Mouse (Mus musculus): ENCODE measurements around the gene Ttc39b. TPM values are rescaled to one million over a fixed set of nuclear protein-coding genes. Genes with fewer than 3 reads are reported as not detected.

Ttc39b gene
- total and polyA plus RNA-seq, 3 experiments = 0.49 TPM; not detected in 2

DNA sequence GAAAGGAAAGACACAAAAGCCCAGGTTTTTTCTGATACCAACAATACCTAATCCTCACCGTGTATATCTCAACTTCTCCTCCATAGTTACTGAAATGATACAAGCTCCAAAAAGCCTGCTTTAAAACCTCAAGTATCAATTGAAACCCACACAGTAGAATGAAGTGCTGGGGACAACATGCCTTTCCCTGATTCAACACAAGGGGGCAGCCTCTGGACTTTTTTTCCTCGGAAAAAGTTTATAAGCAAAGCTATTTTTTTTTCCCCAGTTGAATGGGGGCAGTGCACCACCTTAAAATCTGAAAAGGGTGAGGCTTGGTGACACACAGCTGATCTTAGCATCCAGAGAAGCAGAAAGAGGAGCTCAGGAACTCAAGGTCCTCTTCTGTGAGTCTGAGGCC is 62.1 kb downstream of the Ttc39b start:
- H3K27me3 ChIP-seq (ENCODE audit: insufficient read depth, low read length) = no peaks in the 10 kb centered on the region
- DNase-seq (ENCODE audit: low spot score) = no peak
- H3K4me1 ChIP-seq (ENCODE audit: insufficient read depth, low read depth, low read length) = no peaks in the 10 kb centered on the region
- peaks cover 61% of the 10 kb centered on the region for H3K9me3 ChIP-seq (replicated peaks)
- no peak for ATAC-seq (ENCODE audit: extremely low read depth, insufficient number of reproducible peaks, low FRiP score, poor library complexity, severe bottlenecking)
- no peak overlapping the region for H3K4me3 ChIP-seq (ENCODE audit: low read depth, low read length)
- no peak for TF ChIP-seq POLR2AphosphoS5 (IDR thresholded peaks at IDR 0.05; ENCODE audit: insufficient replicate concordance, low read depth, low read length)
- no peak for TF ChIP-seq GATA2 (IDR thresholded peaks at IDR 0.05; ENCODE audit: borderline replicate concordance, low read depth, low read length)
- no peak for TF ChIP-seq CTCF (IDR thresholded peaks at IDR 0.05; ENCODE audit: low read depth, low read length)
- no peak for TF ChIP-seq TAL1 (conservative IDR thresholded peaks at IDR 0.05; ENCODE audit: low read depth, low read length)
- TF ChIP-seq GATA1 (IDR thresholded peaks at IDR 0.05; ENCODE audit: borderline replicate concordance, low read length) = no peak
- H3K36me3 ChIP-seq (replicated peaks) = no peaks in the 10 kb centered on the region

DNA sequence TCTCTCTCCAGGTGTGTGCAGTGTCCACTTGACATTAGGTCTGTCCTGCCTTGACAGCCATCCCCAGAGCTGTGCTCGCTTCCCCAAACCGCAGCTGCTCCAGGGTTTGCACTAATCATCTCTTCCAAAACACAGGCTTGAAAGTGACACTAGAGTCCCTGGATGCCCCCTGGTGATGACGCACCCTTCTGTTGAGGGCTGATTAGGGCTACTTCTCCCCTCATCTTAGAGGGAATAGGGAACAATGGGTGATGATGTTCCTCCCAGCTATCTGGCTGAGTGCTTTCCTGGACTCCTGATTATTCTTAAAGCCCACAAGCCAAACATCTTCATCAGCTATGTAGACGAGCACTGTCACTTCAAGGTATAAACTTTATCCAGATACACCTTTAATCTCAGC is 64.4 kb downstream of the Ttc39b start:
- no peaks in the 10 kb centered on the region for H3K36me3 ChIP-seq (replicated peaks)
- H3K4me1 ChIP-seq (ENCODE audit: insufficient read depth, low read depth, low read length) = no peaks in the 10 kb centered on the region

DNA sequence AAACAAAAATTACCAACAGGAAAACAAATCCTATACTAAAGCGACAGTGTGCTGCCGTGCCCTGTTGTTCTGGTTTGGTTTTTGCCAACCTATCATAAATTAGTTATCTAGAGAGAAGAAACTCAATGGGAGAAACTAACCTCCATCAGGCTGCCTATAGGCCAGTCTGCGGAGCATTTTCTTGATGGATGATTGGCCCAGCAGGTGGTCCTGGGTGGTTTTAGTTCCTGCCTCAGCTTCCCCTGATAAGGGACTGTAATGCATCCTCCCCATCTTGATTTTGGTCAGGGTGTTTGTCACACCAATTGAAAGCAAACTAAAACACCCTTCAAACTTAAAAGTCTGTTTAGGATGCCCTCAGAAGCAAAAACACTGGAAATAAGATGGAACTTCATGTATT is 65.8 kb downstream of the Ttc39b start:
- Histone ChIP-seq H3K4me1 (ENCODE audit: insufficient read depth, low read depth, low read length) (no peaks in the 10 kb centered on the region), H3K36me3 (replicated peaks) (no peaks in the 10 kb centered on the region)
- TF ChIP-seq GATA2 (IDR thresholded peaks at IDR 0.05; ENCODE audit: borderline replicate concordance, low read depth, low read length) = no peak
- TF ChIP-seq GATA1 (IDR thresholded peaks at IDR 0.05; ENCODE audit: borderline replicate concordance, low read length) = no peak
- no peak for TF ChIP-seq POLR2AphosphoS5 (IDR thresholded peaks at IDR 0.05; ENCODE audit: insufficient replicate concordance, low read depth, low read length)
- no peak for TF ChIP-seq CTCF (IDR thresholded peaks at IDR 0.05; ENCODE audit: low read depth, low read length)
- TF ChIP-seq TAL1 (conservative IDR thresholded peaks at IDR 0.05; ENCODE audit: low read depth, low read length) = no peak

More for the DNA sequence above, 64.4 kb downstream of the Ttc39b start:
- H3K27me3 ChIP-seq (ENCODE audit: insufficient read depth, low read length) = no peaks in the 10 kb centered on the region
- ATAC-seq (ENCODE audit: extremely low read depth, insufficient number of reproducible peaks, low FRiP score, poor library complexity, severe bottlenecking) (no peak), DNase-seq (ENCODE audit: low spot score) (no peak)
- peaks cover 67% of the 10 kb centered on the region for H3K9me3 ChIP-seq (replicated peaks)
- H3K4me3 ChIP-seq (ENCODE audit: low read depth, low read length) = no peak overlapping the region
- TF ChIP-seq TAL1 (conservative IDR thresholded peaks at IDR 0.05; ENCODE audit: low read depth, low read length) (no peak), GATA2 (IDR thresholded peaks at IDR 0.05; ENCODE audit: borderline replicate concordance, low read depth, low read length) (no peak)

DNA sequence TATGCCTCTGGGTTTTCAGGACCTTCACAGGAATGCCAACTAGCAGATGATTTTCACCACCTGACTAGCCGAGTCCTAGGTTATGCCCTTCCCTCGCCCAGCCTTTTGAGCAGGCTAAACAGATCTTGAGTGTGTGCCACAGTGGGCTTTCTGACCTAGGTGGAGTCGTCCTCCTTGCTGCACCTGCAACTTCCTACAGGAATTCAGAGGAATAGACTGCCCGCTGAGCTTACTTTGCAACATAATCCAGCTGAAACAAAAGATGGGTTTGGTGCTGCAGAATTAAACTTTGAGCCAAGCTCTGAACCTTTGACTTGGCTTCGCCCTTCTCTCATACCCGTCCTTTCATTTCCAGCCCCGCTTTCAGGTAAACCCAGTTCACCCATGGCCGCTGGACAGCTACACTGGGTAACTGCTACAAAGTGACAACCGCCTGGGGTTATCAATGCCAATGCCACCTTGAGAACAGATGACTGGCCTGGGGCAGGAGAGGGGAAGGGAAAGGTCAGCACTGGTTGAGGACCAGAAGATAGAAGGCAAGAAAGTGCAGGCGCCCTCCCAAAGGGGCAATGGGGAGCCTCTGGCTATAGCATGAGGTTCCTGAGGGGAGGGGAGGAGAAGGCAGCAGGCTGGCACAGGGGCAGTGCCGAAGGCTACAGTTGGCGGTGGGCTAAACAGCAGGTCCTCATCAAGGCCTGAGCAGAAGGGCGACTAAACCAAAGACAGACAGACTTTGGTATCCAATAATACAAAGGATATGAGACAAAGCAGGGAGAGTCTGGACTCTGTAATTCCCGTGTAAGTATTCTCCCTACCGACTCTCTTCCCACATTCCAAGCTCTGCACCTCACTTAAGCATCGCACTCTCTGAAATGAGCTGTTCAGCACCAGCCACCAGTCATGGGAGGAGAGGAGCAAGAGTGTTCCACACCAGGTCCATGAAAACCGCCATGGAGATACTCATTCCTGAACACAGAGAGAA is 66.5 kb downstream of the Ttc39b start:
- H3K4me3 ChIP-seq (ENCODE audit: low read depth, low read length) = no peak overlapping the region
- H3K27me3 ChIP-seq (ENCODE audit: insufficient read depth, low read length) = no peaks in the 10 kb centered on the region
- no peaks in the 10 kb centered on the region for H3K36me3 ChIP-seq (replicated peaks)
- ATAC-seq (ENCODE audit: extremely low read depth, insufficient number of reproducible peaks, low FRiP score, poor library complexity, severe bottlenecking) (no peak), DNase-seq (ENCODE audit: low spot score) (no peak)
- peaks cover 60% of the 10 kb centered on the region for H3K9me3 ChIP-seq (replicated peaks)
- H3K4me1 ChIP-seq (ENCODE audit: insufficient read depth, low read depth, low read length) = no peaks in the 10 kb centered on the region
- TF ChIP-seq POLR2AphosphoS5 (IDR thresholded peaks at IDR 0.05; ENCODE audit: insufficient replicate concordance, low read depth, low read length) = no peak
- no peak for TF ChIP-seq GATA1 (IDR thresholded peaks at IDR 0.05; ENCODE audit: borderline replicate concordance, low read length)
- TF ChIP-seq CTCF (IDR thresholded peaks at IDR 0.05; ENCODE audit: low read depth, low read length) = no peak
- TF ChIP-seq TAL1 (conservative IDR thresholded peaks at IDR 0.05; ENCODE audit: low read depth, low read length) = no peak
- TF ChIP-seq GATA2 (IDR thresholded peaks at IDR 0.05; ENCODE audit: borderline replicate concordance, low read depth, low read length) = no peak

More for the DNA sequence above, 65.8 kb downstream of the Ttc39b start:
- H3K27me3 ChIP-seq (ENCODE audit: insufficient read depth, low read length) = no peaks in the 10 kb centered on the region
- no peak for DNase-seq (ENCODE audit: low spot score)
- H3K9me3 ChIP-seq (replicated peaks) = peaks cover 64% of the 10 kb centered on the region
- no peak overlapping the region for H3K4me3 ChIP-seq (ENCODE audit: low read depth, low read length)
- ATAC-seq (ENCODE audit: extremely low read depth, insufficient number of reproducible peaks, low FRiP score, poor library complexity, severe bottlenecking) = no peak

DNA sequence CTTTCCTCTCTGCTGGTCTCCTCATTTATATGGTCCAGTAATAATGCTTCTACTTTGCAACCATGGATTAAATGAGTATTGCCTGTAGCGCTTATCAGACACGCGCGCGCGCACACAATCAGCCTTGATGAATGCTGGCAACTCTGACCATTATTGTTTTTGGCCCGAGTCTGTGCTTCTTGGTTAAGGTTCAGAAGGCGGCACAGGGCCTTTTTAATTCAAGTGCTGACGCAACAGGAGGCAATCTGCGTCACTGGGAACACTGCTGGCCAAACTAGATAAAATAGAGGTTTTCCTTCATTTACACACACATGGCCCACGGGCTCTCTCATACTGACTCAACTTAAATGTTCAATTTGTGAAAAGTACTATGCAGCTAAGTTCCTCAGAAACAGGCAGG is 67.3 kb downstream of the Ttc39b start:
- H3K36me3 ChIP-seq (replicated peaks) = no peaks in the 10 kb centered on the region
- no peaks in the 10 kb centered on the region for H3K27me3 ChIP-seq (ENCODE audit: insufficient read depth, low read length)
- DNase-seq (ENCODE audit: low spot score) (no peak), ATAC-seq (ENCODE audit: extremely low read depth, insufficient number of reproducible peaks, low FRiP score, poor library complexity, severe bottlenecking) (no peak)
- H3K4me1 ChIP-seq (ENCODE audit: insufficient read depth, low read depth, low read length) = no peaks in the 10 kb centered on the region
- no peak overlapping the region for H3K4me3 ChIP-seq (ENCODE audit: low read depth, low read length)
- H3K9me3 ChIP-seq (replicated peaks) = peaks cover 58% of the 10 kb centered on the region
- TF ChIP-seq CTCF (IDR thresholded peaks at IDR 0.05; ENCODE audit: low read depth, low read length) = no peak
- TF ChIP-seq POLR2AphosphoS5 (IDR thresholded peaks at IDR 0.05; ENCODE audit: insufficient replicate concordance, low read depth, low read length) = no peak

DNA sequence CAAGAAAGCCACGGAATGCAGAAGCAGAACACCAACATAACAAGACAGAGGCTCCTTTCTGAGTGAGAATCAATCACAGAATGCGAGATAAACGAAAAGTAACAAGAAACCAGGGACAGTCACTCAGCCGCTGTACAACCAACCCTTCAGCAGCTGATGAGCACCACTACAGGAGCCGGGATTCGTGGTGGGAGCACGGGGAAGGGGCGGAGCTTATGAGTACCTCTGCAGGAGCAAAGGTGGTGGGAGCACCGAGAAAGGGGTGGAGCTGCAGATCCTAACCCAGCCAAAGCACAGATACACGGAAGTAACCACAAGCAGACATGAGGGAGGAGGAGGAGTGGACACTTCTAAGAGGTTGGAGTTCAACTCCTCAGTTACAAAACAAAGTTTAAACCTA is 69.1 kb downstream of the Ttc39b start:
- DNase-seq (ENCODE audit: low spot score) (no peak), ATAC-seq (ENCODE audit: extremely low read depth, insufficient number of reproducible peaks, low FRiP score, poor library complexity, severe bottlenecking) (no peak)
- Histone ChIP-seq H3K36me3 (replicated peaks) (no peaks in the 10 kb centered on the region), H3K27me3 (ENCODE audit: insufficient read depth, low read length) (no peaks in the 10 kb centered on the region), H3K9me3 (replicated peaks) (peaks cover 45% of the 10 kb centered on the region), H3K4me3 (ENCODE audit: low read depth, low read length) (no peak overlapping the region), H3K4me1 (ENCODE audit: insufficient read depth, low read depth, low read length) (no peaks in the 10 kb centered on the region)
- TF ChIP-seq POLR2AphosphoS5 (IDR thresholded peaks at IDR 0.05; ENCODE audit: insufficient replicate concordance, low read depth, low read length) = no peak
- no peak for TF ChIP-seq GATA2 (IDR thresholded peaks at IDR 0.05; ENCODE audit: borderline replicate concordance, low read depth, low read length)
- TF ChIP-seq TAL1 (conservative IDR thresholded peaks at IDR 0.05; ENCODE audit: low read depth, low read length) = no peak
- no peak for TF ChIP-seq GATA1 (IDR thresholded peaks at IDR 0.05; ENCODE audit: borderline replicate concordance, low read length)
- no peak for TF ChIP-seq CTCF (IDR thresholded peaks at IDR 0.05; ENCODE audit: low read depth, low read length)

All from G1E (cell line).